Mouse (Mus musculus) limb, embryonic 13.5 days (tissue): Measurements from ENCODE around the gene Lef1. TPM values are rescaled to one million over a fixed set of nuclear protein-coding genes. Genes with fewer than 3 reads are reported as not detected.

ENCODE experiments used
- ATAC-seq: fragments of 200-750 bp; cut with Nextera tagmentation; 2 replicates; pipeline ENCODE4 v1.8.0; 2017; ENCODE audit warnings: low read depth, moderate number of reproducible peaks, moderate TSS enrichment; ENCODE audit not compliant: low FRiP score
- H3K27ac ChIP-seq: fragments of 300-500 bp; sonication (generic); 2 replicates; pipeline ENCODE4 v1.5.1; 2015; ENCODE audit warnings: inconsistent platforms, mild to moderate bottlenecking, moderate library complexity
- H3K27me3 ChIP-seq: fragments of 300-500 bp; sonication (generic); 2 replicates; pipeline ENCODE4 v1.6.1; 2015; ENCODE audit warnings: mild to moderate bottlenecking, inconsistent platforms
- H3K36me3 ChIP-seq: fragments of 300-500 bp; sonication (generic); 2 replicates; pipeline ENCODE4 v1.6.1; 2015; ENCODE audit warnings: inconsistent platforms, mild to moderate bottlenecking, moderate library complexity
- H3K4me1 ChIP-seq: fragments of 300-500 bp; sonication (generic); 2 replicates; pipeline ENCODE4 v1.6.1; 2015; ENCODE audit warnings: inconsistent platforms
- H3K4me2 ChIP-seq: fragments of 300-500 bp; sonication (generic); replicated peaks from 2 replicates; pipeline ENCODE4 v1.6.1; 2015; ENCODE audit warnings: inconsistent platforms, mild to moderate bottlenecking, moderate library complexity
- H3K4me3 ChIP-seq: fragments of 300-500 bp; sonication (generic); 2 replicates; pipeline ENCODE4 v1.5.1; 2015; ENCODE audit warnings: moderate library complexity, mild to moderate bottlenecking, inconsistent platforms
- H3K9ac ChIP-seq: fragments of 300-500 bp; sonication (generic); 2 replicates; pipeline ENCODE4 v1.6.1; 2015; ENCODE audit warnings: mild to moderate bottlenecking, inconsistent platforms
- H3K9me3 ChIP-seq: fragments of 300-500 bp; sonication (generic); 2 replicates; pipeline ENCODE4 v1.6.1; 2016; ENCODE audit warnings: inconsistent platforms
- WGBS: fragments of 180-500 bp; shearing (Covaris S2); methylation state at CpG from one replicate; pipeline ENCODE4 v1.1.7; 2015; 5-methylcytosine and 5-hydroxymethylcytosine counted together
- polyA plus RNA-seq: library from polyadenylated mRNA; unstranded; fragments of >200 nt; fragmentation: Nextera tagmentation; extraction: Ambion mirVana; gene quantifications from 2 replicates; pipeline ENCODE4 v1.2.1, GENCODE M21; 2015

Lef1 gene
- polyA plus RNA-seq, 1 experiment from 2014 or later, result 52.0 TPM

DNA sequence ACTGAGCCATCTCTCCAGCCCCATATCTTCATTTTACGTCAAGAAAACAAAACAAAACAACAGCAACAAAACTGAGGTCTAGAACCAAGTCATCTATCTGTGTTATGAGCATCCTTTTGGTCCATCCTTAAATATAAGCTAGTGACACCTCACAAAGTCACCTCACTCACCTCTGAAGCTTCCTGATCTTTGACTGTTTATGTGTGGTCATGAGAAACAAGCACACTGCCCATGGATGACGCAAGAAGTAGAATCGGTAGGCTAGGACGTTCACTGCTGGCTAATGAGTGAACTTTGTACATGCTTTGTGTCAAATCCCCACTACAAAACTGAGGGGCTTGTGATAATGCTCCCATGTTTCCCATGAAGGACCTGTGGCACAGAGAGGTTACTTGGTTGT is 16.2 kb downstream of the Lef1 start:
- no peak overlapping the region for H3K9ac ChIP-seq
- ATAC-seq, result no peak

DNA sequence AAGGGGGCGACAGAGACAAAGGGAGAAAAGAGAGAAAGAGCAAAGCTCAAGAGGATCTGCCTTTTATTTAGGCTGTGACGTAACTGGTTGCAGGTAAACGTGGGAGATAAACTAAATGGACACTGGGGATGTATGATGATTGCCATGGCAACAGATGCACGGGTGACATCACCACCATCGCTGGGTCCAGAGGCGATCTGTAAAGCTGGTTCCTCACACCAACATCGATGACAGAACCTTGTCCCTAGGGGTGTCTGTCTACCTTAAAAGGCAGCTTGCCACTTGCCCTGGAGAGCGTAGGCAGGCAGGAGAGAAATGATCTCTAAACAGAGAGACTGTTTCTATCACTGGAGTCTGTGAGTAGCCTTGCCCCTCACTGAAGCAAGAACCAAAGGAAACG is 23.7 kb downstream of the Lef1 start:
- Histone ChIP-seq H3K27me3 (no peaks in the 10 kb centered on the region), H3K4me3 (no peak overlapping the region), H3K9ac (no peak overlapping the region), H3K27ac (no peak overlapping the region), H3K4me1 (peaks cover 46% of the 10 kb centered on the region), H3K36me3 (no peaks in the 10 kb centered on the region), H3K9me3 (no peaks in the 10 kb centered on the region), H3K4me2 (no peak overlapping the region)
- no peak for ATAC-seq
- 66% methylated on average over 9 of the region's 9 CpGs for WGBS

More for the DNA sequence above, 16.2 kb downstream of the Lef1 start:
- no peaks in the 10 kb centered on the region for H3K27me3 ChIP-seq
- WGBS, result 93% methylated on average over 4 of the region's 4 CpGs
- H3K4me1 ChIP-seq, result no peaks in the 10 kb centered on the region
- no peak overlapping the region for H3K4me3 ChIP-seq
- H3K27ac ChIP-seq, result no peak overlapping the region
- no peak overlapping the region for H3K4me2 ChIP-seq
- peaks cover 36% of the 10 kb centered on the region for H3K36me3 ChIP-seq
- H3K9me3 ChIP-seq, result no peaks in the 10 kb centered on the region

DNA sequence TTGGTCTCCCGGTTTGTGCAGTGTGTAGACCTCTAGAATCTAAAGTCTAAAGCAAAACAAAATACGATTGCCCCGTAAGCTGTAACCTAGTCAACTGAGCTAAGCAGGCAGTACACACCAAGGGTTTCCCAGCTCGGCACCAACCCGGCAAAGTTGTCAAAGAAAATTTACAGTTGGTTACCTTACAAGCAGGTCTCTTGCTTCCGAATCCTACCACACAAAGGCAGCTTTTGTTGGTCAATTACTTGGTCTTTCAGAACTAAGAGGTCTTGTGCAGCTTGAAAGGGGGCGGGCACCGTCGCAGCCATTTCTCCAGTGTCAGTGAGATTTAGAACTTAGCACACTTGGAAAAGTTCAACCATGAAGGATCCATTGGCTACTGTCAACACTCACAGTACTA is 25.2 kb downstream of the Lef1 start:
- H3K27ac ChIP-seq, result no peak overlapping the region
- no peak overlapping the region for H3K4me3 ChIP-seq
- no peaks in the 10 kb centered on the region for H3K27me3 ChIP-seq
- H3K9me3 ChIP-seq, result no peaks in the 10 kb centered on the region
- H3K4me2 ChIP-seq, result 0 out of 2 replicates have a peak overlapping the region, but pooled peaks have one; percentile 14
- peaks cover 59% of the 10 kb centered on the region for H3K4me1 ChIP-seq
- H3K36me3 ChIP-seq, result no peaks in the 10 kb centered on the region
- no peak for ATAC-seq
- 47% methylated on average over 9 of the region's 9 CpGs for WGBS
- H3K9ac ChIP-seq, result no peak overlapping the region

DNA sequence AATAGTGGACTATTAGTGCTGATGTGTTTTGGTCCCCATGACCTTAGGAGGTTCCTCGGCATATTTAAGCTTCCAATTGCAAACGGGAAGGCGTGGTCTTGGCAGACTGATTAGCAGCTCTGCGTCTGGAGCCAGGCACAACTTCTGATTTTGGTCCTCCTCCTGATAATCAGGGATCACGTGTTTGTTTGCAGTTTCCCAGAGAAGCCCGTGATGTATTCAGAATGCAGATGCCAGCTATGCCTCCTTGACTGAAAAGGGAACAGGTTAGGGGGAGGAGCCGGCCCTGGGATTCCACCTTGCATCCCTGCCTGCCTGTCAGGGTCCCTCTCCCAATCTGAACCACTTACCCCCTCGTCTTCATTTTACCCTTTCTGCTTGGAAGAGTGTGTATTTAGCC is 26.2 kb downstream of the Lef1 start:
- H3K27ac ChIP-seq, result peak overlapping the region; percentile 44; the same call in 1 of the 2 replicates
- peak overlapping the region; percentile 5; the same call in 1 of the 2 replicates for H3K4me3 ChIP-seq
- WGBS, result 8% methylated on average over 8 of the region's 8 CpGs
- H3K9ac ChIP-seq, result no peak overlapping the region
- peaks cover 59% of the 10 kb centered on the region for H3K4me1 ChIP-seq
- ATAC-seq, result 0 out of 2 replicates have a peak, but pooled peaks have one; percentile 16
- no peaks in the 10 kb centered on the region for H3K9me3 ChIP-seq
- no peaks in the 10 kb centered on the region for H3K36me3 ChIP-seq
- no peaks in the 10 kb centered on the region for H3K27me3 ChIP-seq
- peak overlapping the region; percentile 56 for H3K4me2 ChIP-seq

DNA sequence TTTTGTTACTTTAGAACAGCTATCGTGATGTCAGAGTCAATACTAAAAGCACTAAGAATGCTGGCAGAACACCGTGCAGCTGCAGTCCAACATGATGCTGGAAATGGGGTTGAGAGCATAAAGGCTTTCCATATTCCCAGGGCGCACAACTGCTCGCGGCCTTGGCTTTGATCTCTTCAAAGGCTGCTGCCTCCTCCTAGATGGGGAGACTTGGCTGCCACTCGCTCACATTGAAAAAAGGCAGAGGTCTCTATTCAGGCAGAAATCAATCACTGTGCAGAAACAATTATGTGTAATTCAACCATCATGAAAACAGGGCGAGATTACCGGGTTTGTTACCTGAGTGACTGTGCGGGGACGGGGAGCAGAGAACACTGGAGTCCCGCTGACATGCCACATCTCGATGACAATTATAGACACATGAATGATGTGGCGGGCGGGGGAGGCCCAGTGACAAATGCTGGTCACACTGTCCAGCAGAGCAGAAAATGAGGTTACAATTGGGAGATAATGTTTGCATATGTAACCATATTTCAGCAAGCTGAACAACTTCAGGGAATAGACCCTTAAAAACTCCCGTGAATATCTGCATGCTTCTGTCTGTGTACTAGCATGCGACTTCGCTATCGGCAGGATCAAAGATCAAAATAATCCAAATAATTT is 27.0 kb downstream of the Lef1 start:
- H3K9me3 ChIP-seq, result no peaks in the 10 kb centered on the region
- no peaks in the 10 kb centered on the region for H3K36me3 ChIP-seq
- H3K4me3 ChIP-seq, result peak overlapping the region; percentile 5
- no peak overlapping the region for H3K9ac ChIP-seq
- H3K27ac ChIP-seq, result peak overlapping the region; percentile 44; the same call in 1 of the 2 replicates
- peak overlapping the region; percentile 56 for H3K4me2 ChIP-seq
- WGBS, result 26% methylated on average over 18 of the region's 18 CpGs
- peak; percentile 67; the same call in 1 of the 2 replicates for ATAC-seq
- H3K4me1 ChIP-seq, result peaks cover 59% of the 10 kb centered on the region
- no peaks in the 10 kb centered on the region for H3K27me3 ChIP-seq

DNA sequence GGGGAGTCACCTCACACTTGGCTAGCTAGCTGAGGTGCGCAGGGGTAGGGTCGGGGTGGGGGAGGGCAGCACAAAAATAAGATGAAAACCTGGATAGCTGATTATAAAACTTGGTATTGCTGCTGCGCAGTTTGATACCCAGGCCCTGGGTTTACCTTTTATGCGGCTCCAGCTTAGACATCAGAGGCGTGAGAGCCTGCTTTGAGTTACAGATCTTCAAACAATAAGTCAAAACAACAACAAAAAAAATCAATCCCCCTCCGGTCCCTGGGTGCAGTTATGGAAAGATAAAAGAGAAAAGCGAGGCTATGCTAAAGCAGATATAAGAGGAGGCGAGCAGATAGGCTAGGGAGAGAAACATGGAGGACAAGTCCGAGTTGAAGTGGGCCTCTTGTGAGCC is 28.0 kb downstream of the Lef1 start:
- peaks cover 64% of the 10 kb centered on the region for H3K4me1 ChIP-seq
- 78% methylated on average over 9 of the region's 9 CpGs for WGBS

DNA sequence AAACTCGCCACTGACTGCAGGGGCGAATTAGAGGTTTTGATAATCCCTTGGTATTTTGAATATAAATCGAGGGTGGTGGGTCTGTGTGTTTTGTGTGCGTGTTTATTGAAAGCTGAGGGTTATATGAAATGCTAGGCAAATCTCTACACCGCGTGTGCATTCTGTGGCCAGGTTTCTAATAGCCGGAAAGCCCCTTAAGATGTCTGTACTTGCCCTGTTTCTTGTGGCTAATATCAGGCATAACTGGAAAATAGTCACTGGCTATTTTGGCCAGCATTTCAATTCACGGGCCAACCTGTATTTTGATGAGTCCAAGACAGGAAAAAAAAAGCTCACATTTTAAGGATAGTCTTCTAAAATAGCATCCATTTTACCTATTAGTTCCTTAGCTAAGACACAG is 28.5 kb downstream of the Lef1 start:
- Histone ChIP-seq H3K9ac (no peak overlapping the region), H3K9me3 (no peaks in the 10 kb centered on the region), H3K27ac (peak overlapping the region; percentile 55; the same call in 1 of the 2 replicates), H3K4me2 (no peak overlapping the region), H3K27me3 (no peaks in the 10 kb centered on the region), H3K4me3 (no peak overlapping the region), H3K4me1 (peaks cover 70% of the 10 kb centered on the region), H3K36me3 (no peaks in the 10 kb centered on the region)
- no peak for ATAC-seq
- 52% methylated on average over 8 of the region's 8 CpGs for WGBS

More for the DNA sequence above, 28.0 kb downstream of the Lef1 start:
- Histone ChIP-seq H3K27me3 (no peaks in the 10 kb centered on the region), H3K9ac (no peak overlapping the region), H3K4me2 (no peak overlapping the region), H3K27ac (no peak overlapping the region), H3K9me3 (no peaks in the 10 kb centered on the region), H3K36me3 (no peaks in the 10 kb centered on the region), H3K4me3 (no peak overlapping the region)
- no peak for ATAC-seq

DNA sequence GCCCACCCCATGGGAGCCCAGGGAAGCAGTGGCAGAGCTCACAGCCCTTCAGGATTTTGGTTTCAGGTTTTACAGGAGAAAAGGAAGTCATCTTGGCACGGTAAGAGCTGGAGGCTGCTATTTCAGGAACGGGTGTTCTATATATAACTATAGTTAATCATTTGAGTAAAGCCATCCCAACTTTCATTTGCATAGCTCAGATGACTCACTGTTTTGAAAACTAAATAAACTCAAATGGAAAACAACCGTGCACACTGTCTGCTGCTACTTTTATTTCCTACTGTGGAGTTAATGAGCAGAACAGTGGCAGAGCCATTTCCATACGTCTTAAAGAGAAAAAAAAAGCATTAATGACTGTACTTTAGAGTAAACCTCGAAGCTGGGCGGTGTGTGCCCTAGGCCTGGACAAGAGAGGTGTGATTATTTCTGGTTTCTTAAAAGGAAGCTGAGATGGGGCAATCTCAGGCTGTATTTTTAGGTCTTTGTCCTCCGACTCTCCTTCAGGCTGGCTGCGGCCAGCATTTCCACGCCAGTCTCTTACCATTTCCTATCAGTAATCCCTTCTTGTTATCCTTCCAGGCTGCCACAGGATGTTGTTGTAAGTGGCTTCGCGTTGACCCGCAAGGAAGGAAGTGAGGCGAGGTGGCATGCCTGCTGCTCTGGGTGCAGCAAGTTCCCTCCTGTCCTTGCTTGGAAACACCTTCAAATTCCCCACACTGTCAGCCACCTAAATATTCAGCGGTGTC is 29.2 kb downstream of the Lef1 start:
- Histone ChIP-seq H3K9ac (no peak overlapping the region), H3K4me3 (no peak overlapping the region), H3K36me3 (no peaks in the 10 kb centered on the region), H3K4me1 (peaks cover 66% of the 10 kb centered on the region), H3K27ac (peak overlapping the region; percentile 55; the same call in 1 of the 2 replicates), H3K9me3 (no peaks in the 10 kb centered on the region), H3K27me3 (no peaks in the 10 kb centered on the region), H3K4me2 (peak overlapping the region; percentile 24)
- ATAC-seq, result no peak
- WGBS, result 36% methylated on average over 14 of the region's 14 CpGs

DNA sequence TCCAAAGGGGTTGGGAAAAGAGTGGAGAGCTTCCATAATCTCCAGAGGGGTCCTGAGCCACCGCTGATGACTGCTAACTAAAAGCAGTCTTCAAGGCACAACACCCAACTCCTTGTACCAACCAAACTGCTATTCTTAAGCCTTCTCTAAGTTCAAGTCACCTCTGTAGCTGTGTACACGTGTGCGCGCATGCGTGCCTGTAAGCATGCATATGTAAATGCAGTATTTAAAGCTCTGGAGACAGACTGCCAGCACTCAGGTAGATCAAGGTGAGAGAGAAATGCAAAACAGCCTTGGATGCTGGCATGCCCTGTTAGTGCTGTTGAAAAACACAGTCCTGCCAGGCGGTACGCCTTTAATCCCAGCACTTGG is 29.8 kb downstream of the Lef1 start:
- H3K27ac ChIP-seq, result peak overlapping the region; percentile 22; the same call in 1 of the 2 replicates
- peaks cover 62% of the 10 kb centered on the region for H3K4me1 ChIP-seq
- WGBS, result 87% methylated on average over 7 of the region's 7 CpGs

DNA sequence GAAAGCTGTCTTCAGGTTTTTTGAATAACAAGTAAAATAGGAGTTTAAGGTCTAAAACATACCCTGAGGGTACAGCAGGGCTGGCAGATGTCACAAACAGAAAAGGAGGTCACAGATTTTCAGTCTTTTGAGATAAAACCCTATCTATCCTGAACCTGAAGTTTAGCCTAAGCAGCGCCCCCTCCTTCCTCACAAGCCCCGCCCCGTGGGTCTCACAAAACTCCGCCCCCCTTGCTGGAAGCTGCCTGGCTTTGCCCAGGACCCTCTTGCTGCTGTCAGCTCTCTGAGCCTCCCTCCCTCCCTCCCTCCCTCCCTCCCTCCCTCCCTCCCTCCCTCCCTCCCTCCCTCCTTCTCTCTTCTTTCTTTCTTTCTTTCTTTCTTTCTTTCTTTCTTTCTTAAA is 31.3 kb downstream of the Lef1 start:
- Histone ChIP-seq H3K9me3 (no peaks in the 10 kb centered on the region), H3K4me1 (peaks cover 49% of the 10 kb centered on the region), H3K27me3 (no peaks in the 10 kb centered on the region), H3K9ac (no peak overlapping the region), H3K27ac (no peak overlapping the region), H3K36me3 (no peaks in the 10 kb centered on the region), H3K4me2 (no peak overlapping the region), H3K4me3 (no peak overlapping the region)
- WGBS, result 40% methylated on average over 4 of the region's 4 CpGs
- ATAC-seq, result no peak

More for the DNA sequence above, 29.8 kb downstream of the Lef1 start:
- Histone ChIP-seq H3K9ac (no peak overlapping the region), H3K9me3 (no peaks in the 10 kb centered on the region), H3K4me2 (peak overlapping the region; percentile 24), H3K36me3 (no peaks in the 10 kb centered on the region), H3K4me3 (no peak overlapping the region), H3K27me3 (no peaks in the 10 kb centered on the region)
- no peak for ATAC-seq

DNA sequence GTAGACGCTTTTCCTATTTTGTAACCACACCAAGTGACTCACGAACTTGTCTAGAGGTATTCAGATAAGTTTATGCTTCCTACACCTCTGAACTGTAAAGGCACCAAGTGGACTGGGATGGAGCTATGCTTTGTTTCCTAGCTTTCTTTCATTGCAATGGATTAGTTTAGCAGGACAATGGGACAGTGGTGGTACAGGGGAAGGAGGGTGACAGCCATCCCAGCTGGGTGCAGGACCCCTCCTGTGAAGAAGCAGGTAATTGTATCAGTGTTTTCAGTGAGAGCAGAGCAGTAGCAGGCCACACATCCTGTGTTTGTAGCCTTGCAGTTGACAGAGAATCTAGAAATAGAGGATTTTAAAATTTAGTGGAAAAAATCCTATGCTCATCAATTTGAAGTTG is 34.0 kb downstream of the Lef1 start:
- Histone ChIP-seq H3K9ac (no peak overlapping the region), H3K4me1 (peaks cover 25% of the 10 kb centered on the region), H3K9me3 (no peaks in the 10 kb centered on the region), H3K4me3 (no peak overlapping the region), H3K27me3 (no peaks in the 10 kb centered on the region), H3K4me2 (no peak overlapping the region), H3K27ac (no peak overlapping the region), H3K36me3 (no peaks in the 10 kb centered on the region)
- no peak for ATAC-seq
- WGBS, result 81% methylated on average over 2 of the region's 2 CpGs

DNA sequence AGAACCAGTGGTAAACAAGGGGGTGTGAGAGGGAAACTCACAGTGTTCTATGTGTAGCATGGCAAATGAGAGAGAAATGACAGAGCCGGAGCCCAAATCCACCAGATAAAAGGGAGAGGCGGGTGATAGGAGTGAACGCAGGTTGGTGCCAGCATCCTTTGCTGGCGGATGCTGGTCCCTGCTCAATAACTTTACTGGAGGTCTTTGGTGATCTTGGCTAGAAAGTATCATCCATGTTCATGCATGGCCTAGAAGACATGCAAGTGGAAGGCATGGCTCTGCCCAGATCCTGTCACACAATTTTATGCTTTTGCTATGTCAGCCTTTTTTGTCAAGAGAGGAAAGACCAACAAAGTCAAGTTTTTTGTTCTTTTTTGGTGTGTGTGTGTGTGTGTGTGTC is 42.6 kb downstream of the Lef1 start:
- Histone ChIP-seq H3K9ac (no peak overlapping the region), H3K36me3 (no peaks in the 10 kb centered on the region), H3K4me3 (no peak overlapping the region), H3K9me3 (no peaks in the 10 kb centered on the region), H3K4me1 (peaks cover 31% of the 10 kb centered on the region), H3K4me2 (no peak overlapping the region), H3K27ac (no peak overlapping the region), H3K27me3 (no peaks in the 10 kb centered on the region)
- ATAC-seq, result no peak
- 94% methylated on average over 4 of the region's 4 CpGs for WGBS
